Mouse (Mus musculus) hindbrain, embryonic 16.5 days (tissue): ENCODE measurements around the gene Nek10. TPM values are rescaled to one million over a fixed set of nuclear protein-coding genes. Genes with fewer than 3 reads are reported as not detected.
A peak's percentile ranks its signal among the peaks of the same experiment; 100 is the strongest.
"Not testable (repeated sequence)": the region's sequence is repeated elsewhere in the genome, so short reads cannot be mapped to it uniquely, and the experiment has no call there.

ENCODE experiments used
- ATAC-seq: fragments of 200-750 bp; cut with Nextera tagmentation; 2 replicates; pipeline ENCODE4 v1.8.0; 2017; ENCODE audit warnings: moderate TSS enrichment, moderate library complexity
- H3K27ac ChIP-seq: fragments of 300-500 bp; sonication (generic); 2 replicates; pipeline ENCODE4 v1.5.1; 2014; ENCODE audit warnings: low read depth, mild to moderate bottlenecking, control low read depth, low read length, moderate library complexity
- H3K27me3 ChIP-seq: fragments of 300-500 bp; sonication (generic); replicated peaks from 2 replicates; pipeline ENCODE4 v1.6.1; 2014; ENCODE audit warnings: low read length; ENCODE audit not compliant: control insufficient read depth, insufficient read depth
- H3K36me3 ChIP-seq: fragments of 300-500 bp; sonication (generic); 2 replicates; pipeline ENCODE4 v1.6.1; 2014; ENCODE audit warnings: mild to moderate bottlenecking, low read length, moderate library complexity, mixed read lengths; ENCODE audit not compliant: control insufficient read depth, insufficient read depth
- H3K4me1 ChIP-seq: fragments of 300-500 bp; sonication (generic); 2 replicates; pipeline ENCODE4 v1.6.1; 2014; ENCODE audit warnings: low read depth, low read length; ENCODE audit not compliant: control insufficient read depth, insufficient read depth
- H3K4me2 ChIP-seq: fragments of 300-500 bp; sonication (generic); 2 replicates; pipeline ENCODE4 v1.6.1; 2014; ENCODE audit warnings: mild to moderate bottlenecking, low read length, control low read depth, moderate library complexity
- H3K4me3 ChIP-seq: fragments of 300-500 bp; sonication (generic); 2 replicates; pipeline ENCODE4 v1.5.1; 2014; ENCODE audit warnings: mild to moderate bottlenecking, low read length, control low read depth, moderate library complexity
- H3K9ac ChIP-seq: fragments of 300-500 bp; sonication (generic); 2 replicates; pipeline ENCODE4 v1.6.1; 2014; ENCODE audit warnings: low read depth, mild to moderate bottlenecking, control low read depth, low read length, moderate library complexity
- H3K9me3 ChIP-seq: fragments of 300-500 bp; sonication (generic); 2 replicates; pipeline ENCODE4 v1.6.1; 2014; ENCODE audit warnings: mild to moderate bottlenecking, low read length, moderate library complexity; ENCODE audit not compliant: control insufficient read depth
- WGBS: fragments of 180-500 bp; shearing (Covaris S2); extraction: QIAGEN DNeasy Blood & Tissue Kit; methylation state at CpG from one replicate; pipeline ENCODE4 v1.1.7; 2014; 5-methylcytosine and 5-hydroxymethylcytosine counted together
- polyA plus RNA-seq: library from polyadenylated mRNA; unstranded; fragments of >200 nt; fragmentation: Nextera tagmentation; extraction: Ambion mirVana; gene quantifications from 2 replicates; pipeline ENCODE4 v1.2.1, GENCODE M21; 2015

Nek10 gene
- polyA plus RNA-seq, 1 experiment from 2014 or later: 0.10 TPM

DNA sequence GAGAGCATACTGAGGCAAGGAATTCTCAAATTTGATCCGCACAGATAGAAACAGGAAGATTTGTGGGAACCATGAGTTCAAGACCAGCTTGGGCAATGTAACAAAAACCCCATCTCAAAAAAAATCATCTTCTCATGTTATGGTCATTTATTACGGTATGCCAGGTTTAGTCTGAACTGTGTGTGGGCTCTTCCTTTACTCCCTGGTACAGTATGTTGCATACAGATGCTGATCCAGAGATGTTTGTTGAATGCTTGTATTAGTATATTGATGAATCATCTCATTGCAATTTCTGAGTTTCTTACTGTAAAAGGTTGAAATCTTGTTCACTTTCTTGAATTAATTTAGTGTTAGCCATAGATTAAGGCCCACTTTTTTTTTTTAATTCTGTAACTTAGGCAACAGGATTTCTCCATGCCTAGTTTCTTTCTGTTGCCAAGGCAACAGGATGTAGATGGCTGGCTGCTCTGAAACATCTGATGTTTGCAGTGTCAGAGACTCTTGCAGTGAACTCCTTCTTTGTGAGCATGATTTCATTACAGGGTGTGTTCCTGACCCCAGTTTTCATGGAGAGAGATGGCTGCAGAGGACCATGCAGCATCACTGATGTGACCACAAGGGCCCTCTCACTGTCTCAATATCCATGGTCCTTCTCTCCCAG, 156.7 kb downstream of the Nek10 start:
- WGBS: 89% methylated on average over 2 of the region's 2 CpGs
- Histone ChIP-seq H3K27ac (peak overlapping the region; percentile 73), H3K27me3 (no peaks in the 10 kb centered on the region), H3K4me3 (no peak overlapping the region), H3K9ac (no peak overlapping the region), H3K4me2 (no peak overlapping the region), H3K36me3 (no peaks in the 10 kb centered on the region), H3K9me3 (no peaks in the 10 kb centered on the region), H3K4me1 (peaks cover 5% of the 10 kb centered on the region)
- ATAC-seq: peak; percentile 93

DNA sequence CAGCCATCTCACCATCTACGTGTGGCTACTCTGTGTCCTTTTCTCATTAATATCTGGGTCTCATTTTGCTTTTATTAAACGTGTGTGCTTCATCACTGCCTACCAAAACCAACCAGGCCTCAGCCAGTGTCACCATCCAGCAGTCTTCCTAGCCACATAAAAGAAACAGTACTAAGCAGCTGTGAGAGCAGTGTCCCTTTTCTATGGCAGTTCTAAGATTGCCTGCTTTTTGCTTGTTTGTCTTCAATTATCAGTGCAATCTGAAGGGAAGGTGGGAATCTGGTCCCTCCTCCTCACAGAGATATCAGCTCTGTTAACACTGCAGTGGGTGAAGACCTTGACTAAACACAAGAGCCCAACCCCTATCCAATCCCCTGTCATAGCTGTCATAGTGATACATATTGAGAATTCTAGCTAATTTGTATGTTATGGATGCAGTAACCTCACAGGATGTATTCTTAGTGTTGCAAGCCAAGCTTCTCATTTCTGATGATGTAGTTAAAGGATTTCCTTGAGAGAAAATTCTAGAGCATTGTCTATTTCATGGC, 157.3 kb downstream of the Nek10 start:
- H3K9ac ChIP-seq: no peak overlapping the region
- no peak overlapping the region for H3K4me2 ChIP-seq
- H3K4me3 ChIP-seq: no peak overlapping the region
- WGBS: 53% methylated on average over 2 of the region's 2 CpGs
- H3K27ac ChIP-seq: peak overlapping the region; percentile 73
- no peaks in the 10 kb centered on the region for H3K9me3 ChIP-seq
- peak; percentile 73 for ATAC-seq
- no peaks in the 10 kb centered on the region for H3K27me3 ChIP-seq
- H3K36me3 ChIP-seq: no peaks in the 10 kb centered on the region
- H3K4me1 ChIP-seq: peaks cover 5% of the 10 kb centered on the region

DNA sequence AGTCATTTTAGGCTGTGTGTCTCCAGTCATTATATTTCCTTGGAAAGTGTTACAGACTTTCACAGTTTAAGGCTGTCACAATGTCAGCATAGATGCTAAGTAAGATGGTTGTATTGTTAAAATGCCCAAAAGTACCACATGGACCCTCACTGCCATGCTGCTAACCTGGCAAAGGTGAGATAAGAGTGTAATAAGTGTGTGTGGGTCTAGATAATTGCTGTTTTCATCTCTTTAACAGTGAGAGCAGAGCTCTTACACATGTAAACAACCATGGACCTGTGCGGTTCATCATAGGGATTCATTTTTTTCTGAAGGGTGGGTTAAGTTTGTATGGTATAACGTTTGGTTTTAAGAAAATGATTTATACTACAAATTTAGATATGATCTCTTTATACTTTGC, 167.4 kb downstream of the Nek10 start:
- Histone ChIP-seq H3K27ac (no peak overlapping the region), H3K4me3 (no peak overlapping the region), H3K9ac (no peak overlapping the region), H3K9me3 (no peaks in the 10 kb centered on the region), H3K4me1 (no peaks in the 10 kb centered on the region), H3K4me2 (no peak overlapping the region), H3K36me3 (no peaks in the 10 kb centered on the region), H3K27me3 (no peaks in the 10 kb centered on the region)
- ATAC-seq: no peak
- WGBS: 81% methylated on average over 2 of the region's 2 CpGs

DNA sequence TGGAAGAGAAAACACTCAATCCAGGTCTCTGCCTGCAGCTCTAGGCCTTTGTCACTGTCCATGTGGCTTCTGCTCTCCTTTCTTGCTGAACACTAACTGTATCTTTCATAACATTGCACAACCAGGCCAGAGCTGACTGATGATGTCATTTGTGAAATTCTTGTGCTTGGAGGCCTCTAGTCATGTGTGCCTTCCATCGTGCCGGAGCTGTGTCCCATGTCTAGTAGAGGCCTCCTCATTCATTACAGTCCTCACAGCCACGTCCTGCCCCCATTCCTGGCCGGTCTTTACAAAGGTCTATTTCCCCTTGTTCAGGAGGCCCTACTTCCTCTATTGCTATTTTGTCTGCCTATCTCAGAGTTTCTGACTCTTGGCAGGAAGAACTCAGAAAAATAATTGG, 167.8 kb downstream of the Nek10 start:
- 74% methylated on average over 4 of the region's 4 CpGs for WGBS
- H3K9ac ChIP-seq: no peak overlapping the region
- no peak overlapping the region for H3K4me2 ChIP-seq
- no peak overlapping the region for H3K4me3 ChIP-seq
- no peak overlapping the region for H3K27ac ChIP-seq
- no peaks in the 10 kb centered on the region for H3K36me3 ChIP-seq
- no peaks in the 10 kb centered on the region for H3K9me3 ChIP-seq
- no peak for ATAC-seq
- H3K27me3 ChIP-seq: no peaks in the 10 kb centered on the region
- H3K4me1 ChIP-seq: no peaks in the 10 kb centered on the region

DNA sequence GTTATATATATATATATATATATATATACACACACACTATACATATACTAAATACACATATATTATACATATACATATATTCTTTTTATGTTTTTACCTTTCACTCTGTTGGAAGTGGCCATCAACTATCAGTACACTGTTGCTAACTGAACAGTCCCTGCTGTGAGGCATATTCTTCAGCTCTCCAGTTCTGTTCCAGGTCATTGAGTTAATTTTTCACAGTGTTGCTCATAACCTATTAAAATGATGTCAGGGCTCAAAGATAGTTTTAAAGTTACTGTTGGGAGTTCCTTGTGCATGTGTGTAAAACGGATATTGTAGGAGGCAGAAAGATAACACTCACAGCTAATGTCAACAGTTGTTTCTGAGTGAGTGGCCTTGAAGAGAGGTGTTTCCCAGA, 170.9 kb downstream of the Nek10 start:
- WGBS: 67% methylated on average over 1 of the region's 1 CpGs
- H3K4me1 ChIP-seq: no peaks in the 10 kb centered on the region

DNA sequence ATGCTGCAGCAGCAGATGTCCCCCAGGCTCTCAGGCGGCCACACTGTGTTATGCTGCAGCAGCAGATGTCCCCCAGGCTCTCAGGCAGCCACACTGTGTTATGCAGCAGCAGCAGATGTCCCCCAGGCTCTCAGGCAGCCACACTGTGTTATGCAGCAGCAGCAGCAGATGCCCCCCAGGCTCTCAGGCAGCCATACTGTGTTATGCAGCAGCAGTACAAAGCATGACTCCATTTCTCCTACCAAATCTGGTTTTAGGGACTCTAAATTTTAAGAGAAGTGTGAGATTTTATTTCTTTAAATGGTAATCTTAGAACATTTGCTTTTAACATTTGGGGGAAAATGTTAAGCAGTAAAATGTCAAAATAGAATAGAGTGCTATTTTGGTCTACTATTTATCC, 180.9 kb downstream of the Nek10 start:
- not testable (repeated sequence) for H3K4me2 ChIP-seq, H3K9me3 ChIP-seq, H3K27me3 ChIP-seq, H3K27ac ChIP-seq, H3K4me1 ChIP-seq, H3K36me3 ChIP-seq, ATAC-seq, H3K9ac ChIP-seq, H3K4me3 ChIP-seq
- WGBS: no CpG with 5 or more reads among the region's 1 CpGs

More for the DNA sequence above, 170.9 kb downstream of the Nek10 start:
- no peak overlapping the region for H3K27ac ChIP-seq
- H3K27me3 ChIP-seq: no peaks in the 10 kb centered on the region
- no peak for ATAC-seq
- no peak overlapping the region for H3K4me3 ChIP-seq
- H3K9ac ChIP-seq: no peak overlapping the region
- no peaks in the 10 kb centered on the region for H3K36me3 ChIP-seq
- no peak overlapping the region for H3K4me2 ChIP-seq
- no peaks in the 10 kb centered on the region for H3K9me3 ChIP-seq

DNA sequence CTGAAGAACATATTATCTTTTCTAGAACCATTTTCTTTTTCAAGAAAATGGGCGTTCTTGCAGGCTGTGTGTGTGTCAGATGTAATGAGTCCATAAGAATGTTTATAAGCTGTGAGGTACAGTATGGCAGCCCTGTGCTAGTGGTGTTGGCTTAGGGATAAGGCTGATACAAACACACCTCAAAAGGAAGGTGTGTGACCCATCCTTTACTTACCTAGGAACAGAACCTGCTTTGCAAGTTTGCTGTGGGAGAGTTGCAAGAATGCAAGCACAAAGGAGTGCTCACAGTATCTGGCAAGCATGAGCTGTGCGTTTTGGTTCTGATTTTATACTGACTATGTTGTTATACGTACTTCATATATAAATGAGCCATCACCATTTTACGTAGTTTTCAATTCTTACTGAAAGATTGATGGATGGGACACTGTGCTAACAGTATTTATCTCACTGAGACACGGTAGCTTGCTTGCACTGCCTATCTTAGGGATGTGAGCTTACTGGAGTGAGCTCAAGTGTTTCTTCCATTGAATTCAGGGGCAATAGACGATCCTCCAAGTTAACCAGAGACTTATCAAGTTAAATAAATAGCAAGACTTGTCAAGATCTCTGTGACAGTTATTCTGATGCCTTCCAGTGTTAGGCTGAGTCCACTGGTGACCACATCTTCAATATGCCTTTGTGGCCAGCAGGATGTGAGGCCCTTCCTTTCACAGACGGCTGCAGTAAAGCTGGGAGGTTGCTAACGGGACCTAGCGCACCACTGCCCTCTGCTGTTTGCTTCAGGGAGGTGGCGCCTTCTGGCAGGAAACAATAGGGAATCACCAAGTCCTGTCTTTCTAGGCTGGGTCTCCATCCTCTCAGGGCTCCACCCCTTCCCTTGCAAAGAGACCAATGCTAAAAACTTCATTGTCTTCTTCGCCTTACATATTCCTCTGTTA, 181.8 kb downstream of the Nek10 start:
- Histone ChIP-seq H3K27me3 (no peaks in the 10 kb centered on the region), H3K27ac (no peak overlapping the region), H3K4me3 (no peak overlapping the region), H3K9me3 (no peaks in the 10 kb centered on the region), H3K4me2 (no peak overlapping the region), H3K9ac (no peak overlapping the region), H3K36me3 (no peaks in the 10 kb centered on the region), H3K4me1 (no peaks in the 10 kb centered on the region)
- 46% methylated on average over 11 of the region's 11 CpGs for WGBS
- peak; percentile 88 for ATAC-seq

DNA sequence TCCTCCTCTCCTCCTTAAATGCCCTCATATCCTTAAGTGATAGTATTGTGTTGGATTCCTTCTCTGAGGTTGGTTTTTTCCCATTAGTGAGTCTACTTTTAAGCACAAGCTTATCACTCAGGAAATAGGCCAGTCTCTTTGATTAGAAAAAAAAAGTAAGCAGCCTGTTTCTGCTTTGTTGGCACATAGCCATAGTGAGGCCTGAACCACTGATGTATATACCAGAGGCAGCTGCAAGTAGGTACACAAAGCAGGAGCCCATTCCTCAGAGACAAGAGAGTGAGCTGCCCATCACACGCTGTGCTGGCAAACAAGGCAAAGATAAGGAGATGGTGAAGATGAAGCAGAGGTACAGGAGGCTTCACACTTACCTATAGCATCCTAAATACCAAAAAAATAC, 184.2 kb downstream of the Nek10 start:
- Histone ChIP-seq H3K4me1 (no peaks in the 10 kb centered on the region), H3K9me3 (no peaks in the 10 kb centered on the region), H3K27me3 (no peaks in the 10 kb centered on the region), H3K4me2 (no peak overlapping the region), H3K27ac (no peak overlapping the region), H3K9ac (no peak overlapping the region), H3K4me3 (no peak overlapping the region), H3K36me3 (no peaks in the 10 kb centered on the region)
- 42% methylated on average over 1 of the region's 1 CpGs for WGBS
- ATAC-seq: no peak

DNA sequence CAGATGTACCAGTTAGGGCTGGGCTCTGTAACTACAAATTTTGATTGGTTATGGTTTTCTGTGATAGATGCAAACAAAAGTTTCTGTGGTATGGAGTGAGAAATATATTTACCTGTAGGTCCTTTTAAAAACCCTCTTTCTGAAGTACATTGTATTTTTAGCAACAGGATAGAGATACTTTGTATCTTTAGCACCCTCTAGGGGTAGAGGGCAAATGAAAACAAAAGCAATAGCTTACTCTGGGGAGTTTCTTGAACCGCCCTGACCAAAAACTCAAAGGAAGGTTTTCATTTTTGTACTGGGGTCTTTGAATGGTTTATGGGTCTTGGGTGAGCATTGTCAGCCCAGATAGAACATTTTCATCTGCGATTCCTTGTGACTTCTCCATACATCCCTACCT, 188.4 kb downstream of the Nek10 start:
- H3K36me3 ChIP-seq: no peaks in the 10 kb centered on the region
- H3K27me3 ChIP-seq: no peaks in the 10 kb centered on the region
- no peak for ATAC-seq
- H3K4me2 ChIP-seq: no peak overlapping the region
- no peak overlapping the region for H3K9ac ChIP-seq
- H3K9me3 ChIP-seq: no peaks in the 10 kb centered on the region
- no peaks in the 10 kb centered on the region for H3K4me1 ChIP-seq
- H3K27ac ChIP-seq: no peak overlapping the region
- H3K4me3 ChIP-seq: no peak overlapping the region
- 85% methylated on average over 2 of the region's 2 CpGs for WGBS
